Mouse (Mus musculus) CH12.LX (cell line): ENCODE data around the gene Lmf1. TPM values are rescaled to one million over a fixed set of nuclear protein-coding genes. Genes with fewer than 3 reads are reported as not detected.
A peak's percentile ranks its signal among the peaks of the same experiment; 100 is the strongest.

Source experiments
- DNase-seq: peaks from one replicate; pipeline ENCODE4 v3.0.0-alpha.2; 2013; ENCODE audit errors: extremely low read depth
- H3K27ac ChIP-seq: 2 replicates; pipeline ENCODE4 v1.5.1; 2012; ENCODE audit warnings: low read depth, mild to moderate bottlenecking, control low read depth, moderate library complexity; ENCODE audit not compliant: insufficient read depth
- H3K27me3 ChIP-seq: replicated peaks from 2 replicates; pipeline ENCODE3; 2012; ENCODE audit warnings: inconsistent platforms
- H3K36me3 ChIP-seq, 2 experiments: replicated peaks in 1 of 2; 2 replicates each; pipeline versions ENCODE3 to v1.6.1; 2012; ENCODE audit warnings: inconsistent platforms in 1 of 2, low read length in 1 of 2, mild to moderate bottlenecking in 1 of 2, mixed read lengths in 1 of 2, moderate library complexity in 1 of 2; ENCODE audit not compliant: control insufficient read depth in 1 of 2, insufficient read depth in 1 of 2
- H3K4me1 ChIP-seq, 2 experiments: 2 replicates each; pipeline ENCODE4 v1.6.1; 2012; ENCODE audit warnings: inconsistent platforms in 1 of 2, moderate library complexity in 1 of 2; ENCODE audit not compliant: insufficient read depth in 2 of 2, control insufficient read depth in 1 of 2
- H3K4me2 ChIP-seq: 2 replicates; pipeline ENCODE4 v1.6.1; 2012; ENCODE audit warnings: low read depth, mild to moderate bottlenecking, control low read depth; ENCODE audit not compliant: poor library complexity, insufficient read depth, severe bottlenecking
- H3K4me3 ChIP-seq, 3 experiments: fragments of 150-350 bp in 1 of 3; sonication (generic) in 1 of 3; replicated peaks in 1 of 3; 2 replicates each; pipeline versions ENCODE3 to v1.5.1; 2011 to 2012; ENCODE audit warnings: low read depth in 2 of 3, low read length in 2 of 3, mild to moderate bottlenecking in 2 of 3, moderate library complexity in 2 of 3, control low read depth in 1 of 3, improper control_type of control experiment in 1 of 3, inconsistent platforms in 1 of 3, mixed read lengths in 1 of 3; ENCODE audit not compliant: poor library complexity in 1 of 3
- H3K79me2 ChIP-seq: replicated peaks from 2 replicates; pipeline ENCODE4 v1.6.1; 2012; ENCODE audit warnings: mild to moderate bottlenecking, moderate library complexity; ENCODE audit not compliant: control insufficient read depth, poor library complexity, insufficient read depth, severe bottlenecking; ENCODE audit errors: extremely low read depth
- H3K9ac ChIP-seq: 2 replicates; pipeline ENCODE4 v1.6.1; 2012; ENCODE audit warnings: low read depth, mild to moderate bottlenecking, control low read depth, moderate library complexity; ENCODE audit not compliant: insufficient read depth
- H3K9me3 ChIP-seq: replicated peaks from 2 replicates; pipeline ENCODE3; 2012; ENCODE audit warnings: low read length, inconsistent platforms, mixed read lengths
- BHLHE40 ChIP-seq: IDR thresholded peaks from 2 replicates; pipeline ENCODE4 v1.6.1; 2011; ENCODE audit warnings: mild to moderate bottlenecking, low read depth, low read length, improper control_type of control experiment
- ELF1 ChIP-seq: IDR thresholded peaks from 2 replicates; pipeline ENCODE4 v1.6.1; 2014; ENCODE audit warnings: low read depth, mild to moderate bottlenecking, inconsistent platforms, low read length, improper control_type of control experiment
- EP300 ChIP-seq: IDR thresholded peaks from 2 replicates; pipeline ENCODE4 v1.6.1; 2011; ENCODE audit warnings: low read length, improper control_type of control experiment
- IRF4 ChIP-seq: IDR thresholded peaks from 2 replicates; pipeline ENCODE4 v1.6.1; 2014; ENCODE audit warnings: low read depth, mild to moderate bottlenecking, inconsistent platforms, low read length, improper control_type of control experiment
- MAX ChIP-seq: IDR thresholded peaks from 2 replicates; pipeline ENCODE4 v1.6.1; 2011; ENCODE audit warnings: low read length, improper control_type of control experiment
- MAZ ChIP-seq: IDR thresholded peaks from 2 replicates; pipeline ENCODE4 v1.6.1; 2012; ENCODE audit warnings: low read depth, mild to moderate bottlenecking, inconsistent platforms, low read length, improper control_type of control experiment, moderate library complexity
- MEF2A ChIP-seq: IDR thresholded peaks from 2 replicates; pipeline ENCODE4 v1.6.1; 2014; ENCODE audit warnings: low read depth, mild to moderate bottlenecking, inconsistent platforms, low read length, improper control_type of control experiment, borderline replicate concordance
- MXI1 ChIP-seq: IDR thresholded peaks from 2 replicates; pipeline ENCODE4 v1.6.1; 2011; ENCODE audit warnings: mild to moderate bottlenecking, low read depth, low read length, improper control_type of control experiment
- MYC ChIP-seq: IDR thresholded peaks from 2 replicates; pipeline ENCODE4 v1.6.1; 2011; ENCODE audit warnings: low read depth, mild to moderate bottlenecking, improper control_type of control experiment, low read length
- NELFE ChIP-seq: IDR thresholded peaks from 2 replicates; pipeline ENCODE4 v1.6.1; 2011; ENCODE audit warnings: low read depth, low read length, improper control_type of control experiment
- NRF1 ChIP-seq: IDR thresholded peaks from 2 replicates; pipeline ENCODE4 v1.6.1; 2014; ENCODE audit warnings: low read depth, mild to moderate bottlenecking, inconsistent platforms, low read length, improper control_type of control experiment, moderate library complexity
- POLR2A ChIP-seq: IDR thresholded peaks from 2 replicates; pipeline ENCODE4 v1.6.1; 2011; ENCODE audit warnings: low read depth, mild to moderate bottlenecking, improper control_type of control experiment, low read length
- RCOR1 ChIP-seq: conservative IDR thresholded peaks from 2 replicates; pipeline ENCODE4 v1.6.1; 2012; ENCODE audit warnings: low read depth, mild to moderate bottlenecking, inconsistent platforms, low read length, improper control_type of control experiment
- SIN3A ChIP-seq: IDR thresholded peaks from 2 replicates; pipeline ENCODE4 v1.6.1; 2012; ENCODE audit warnings: low read length, improper control_type of control experiment, inconsistent platforms
- SMC3 ChIP-seq: IDR thresholded peaks from 2 replicates; pipeline ENCODE4 v1.6.1; 2011; ENCODE audit warnings: low read depth, low read length, improper control_type of control experiment
- TCF12 ChIP-seq: IDR thresholded peaks from 2 replicates; pipeline ENCODE4 v1.6.1; 2014; ENCODE audit warnings: low read depth, mild to moderate bottlenecking, inconsistent platforms, low read length, improper control_type of control experiment
- UBTF ChIP-seq: IDR thresholded peaks from 2 replicates; pipeline ENCODE4 v1.6.1; 2012; ENCODE audit warnings: low read depth, mild to moderate bottlenecking, inconsistent platforms, low read length, improper control_type of control experiment, moderate library complexity
- USF1 ChIP-seq: IDR thresholded peaks from 2 replicates; pipeline ENCODE4 v1.6.1; 2014; ENCODE audit warnings: low read depth, mild to moderate bottlenecking, inconsistent platforms, low read length, improper control_type of control experiment
- ZC3H11A ChIP-seq: IDR thresholded peaks from 2 replicates; pipeline ENCODE4 v1.6.1; 2012; ENCODE audit warnings: low read depth, mild to moderate bottlenecking, inconsistent platforms, low read length, improper control_type of control experiment
- ZNF384 ChIP-seq: IDR thresholded peaks from 2 replicates; pipeline ENCODE4 v1.6.1; 2012; ENCODE audit warnings: low read depth, low read length, improper control_type of control experiment, inconsistent platforms
- dilution Hi-C: fragments of 300-500 bp; cut with MboI; formaldehyde crosslinking; loops from 2 replicates; pipeline ENCODE4 v1.14.3; 2020; ENCODE audit warnings: low sequenced_read_pairs; ENCODE audit not compliant: extremely low pct_unique_long_range_greater_than_20kb, extremely low pct_ligation_motif_present
- in situ Hi-C: fragments of 300-500 bp; cut with MboI; formaldehyde crosslinking; loops from 3 replicates; pipeline ENCODE4 v1.14.3; 2019; ENCODE audit warnings: low sequenced_read_pairs, low pct_ligation_motif_present, low pct_unique_long_range_greater_than_20kb, mixed read lengths
- polyA plus RNA-seq: library from polyadenylated mRNA; unstranded; fragments of >175 nt; gene quantifications from 2 replicates; pipeline ENCODE4 v1.2.1, GENCODE M21; 2012; ENCODE audit warnings: low read depth; ENCODE audit not compliant: insufficient read length
- total RNA-seq, 2 experiments: library from RNA; depleted of rRNA; stranded (reverse); fragments of 300-350 nt in 1 of 2; fragments of >200 nt in 1 of 2; gene quantifications; 2 replicates each; pipeline ENCODE4 v1.2.3; 2012 to 2014

Lmf1 gene
- total and polyA plus RNA-seq, 3 experiments = 13.3 to 26.9 (median 15.2) TPM

GRCm38 (mm10) chr17:25645661-25646060, 66.8 kb downstream of the Lmf1 start:
- peak; percentile 17 for DNase-seq
- H3K27ac ChIP-seq = peak overlapping the region; percentile 84
- in situ Hi-C loops = no loop called here
- dilution Hi-C loops = no loop called here
- peak overlapping the region; percentile 59 for H3K4me2 ChIP-seq
- no peaks in the 10 kb centered on the region for H3K79me2 ChIP-seq
- peaks cover 15 to 52% of the 10 kb centered on the region in 2 experiments for H3K36me3 ChIP-seq
- no peak for TF ChIP-seq NELFE
- TF ChIP-seq RCOR1 = no peak
- TF ChIP-seq TCF12 = peak; percentile 71
- TF ChIP-seq EP300 = peak; percentile 43; the same call in 1 of the 2 replicates
- TF ChIP-seq NRF1 = 0 out of 2 replicates have a peak, but pooled peaks have one; percentile 9
- 0 out of 2 replicates have a peak, but pooled peaks have one; percentile 54 for TF ChIP-seq MEF2A
- TF ChIP-seq BHLHE40 = peak; percentile 80
- peak; percentile 73 for TF ChIP-seq IRF4
- peak; percentile 61; the same call in 1 of the 2 replicates for TF ChIP-seq ZNF384
- peak overlapping the region in 1 of 3 experiments; percentile 53 for H3K4me3 ChIP-seq
- H3K4me1 ChIP-seq = peaks cover 28 to 44% of the 10 kb centered on the region in 2 experiments
- H3K27me3 ChIP-seq = no peaks in the 10 kb centered on the region
- peak overlapping the region; percentile 38 for H3K9ac ChIP-seq
- H3K9me3 ChIP-seq = peaks cover 4% of the 10 kb centered on the region

GRCm38 (mm10) chr17:25647901-25648300, 69.0 kb downstream of the Lmf1 start:
- Histone ChIP-seq H3K79me2 (no peaks in the 10 kb centered on the region), H3K27ac (no peak overlapping the region), H3K4me3 (no peak overlapping the region), H3K4me2 (no peak overlapping the region)
- TF ChIP-seq MAZ (no peak), MXI1 (no peak), ELF1 (no peak), SIN3A (no peak), IRF4 (no peak), POLR2A (no peak), USF1 (no peak), BHLHE40 (no peak), ZC3H11A (no peak), MAX (no peak), UBTF (no peak), RCOR1 (no peak), TCF12 (no peak), MYC (no peak), SMC3 (no peak)
- TF ChIP-seq, all 38 proteins: peak for 0
- H3K9me3 ChIP-seq = peaks cover 4% of the 10 kb centered on the region
- H3K36me3 ChIP-seq = peaks cover 15 to 45% of the 10 kb centered on the region in 2 experiments
- DNase-seq = no peak
- dilution Hi-C loops (no loop called here), in situ Hi-C loops (no loop called here)
- H3K27me3 ChIP-seq = no peaks in the 10 kb centered on the region
- peaks cover 22 to 34% of the 10 kb centered on the region in 2 experiments for H3K4me1 ChIP-seq
- no peak overlapping the region for H3K9ac ChIP-seq
